13 mouse cellular contexts compared by ENCODE assay signal in genomic region chr16:18384659-18385058, GRCm38 (mm10). TPM values are rescaled to one million over a fixed set of nuclear protein-coding genes. Genes with fewer than 3 reads are reported as not detected.
DNase-seq lines count a peak whose midpoint lies in the region; ATAC-seq and TF ChIP-seq lines count a peak whose summit lies in the region.
"Had no signal": no experiment of that assay in that cellular context is flagged by ENCODE, and none has a peak within 500 bp of the region (broad histone marks: within the 10 kb centered on the region; RNA-seq: fewer than 3 reads in every experiment).

No protein-coding gene starts in this region.

- no peak overlapping the region for H3K4me3 ChIP-seq in forebrain, embryonic 10.5 days
- no peak overlapping the region for H3K4me3 ChIP-seq in forebrain, embryonic 11.5 days (ENCODE audit: low read depth, low read length)
- H3K4me3 ChIP-seq in kidney, embryonic 14.5 days (ENCODE audit: low read length), result no peak overlapping the region
- H3K4me3 ChIP-seq in midbrain, embryonic 14.5 days (replicated peaks; ENCODE audit: low read depth, low read length), result no peak overlapping the region
- H3K4me3 ChIP-seq in midbrain, postnatal 0 days (ENCODE audit: low read depth, low read length), result no peak overlapping the region
- H3K4me3 ChIP-seq: liver, embryonic 13.5 days had no signal

- no peak for DNase-seq in forebrain, embryonic 10.5 days (ENCODE audit: extremely low spot score, low spot score)
- DNase-seq in forebrain, embryonic 11.5 days (ENCODE audit: low spot score), result no peak
- DNase-seq in kidney, adult 9 months, result no peak
- no peak for DNase-seq in midbrain, embryonic 14.5 days
- no peak for DNase-seq in midbrain, postnatal 0 days (ENCODE audit: low spot score)
- DNase-seq in gastrocnemius, adult 18-20 months (ENCODE audit: low spot score), result no peak
- DNase-seq: adrenal gland, postnatal 25 days; gastrocnemius, postnatal 14 days; liver, embryonic 13.5 days; lung, embryonic 14.5 days; lung, postnatal 36 days; thymus, postnatal 25 days had no signal

- TF ChIP-seq CTCF in midbrain, postnatal 0 days (IDR thresholded peaks at IDR 0.05), result no peak

- peak overlapping the region; percentile 91 for H3K27ac ChIP-seq in forebrain, embryonic 10.5 days
- H3K27ac ChIP-seq in forebrain, embryonic 11.5 days (ENCODE audit: low read depth, low read length), result no peak overlapping the region
- no peak overlapping the region for H3K27ac ChIP-seq in kidney, embryonic 14.5 days (ENCODE audit: low read depth, low read length)
- H3K27ac ChIP-seq in midbrain, embryonic 14.5 days (replicated peaks; ENCODE audit: low read depth, low read length), result 0 out of 2 replicates have a peak overlapping the region, but pooled peaks have one; percentile 37
- no peak overlapping the region for H3K27ac ChIP-seq in midbrain, postnatal 0 days (ENCODE audit: low read depth, low read length)

- H3K36me3 ChIP-seq in forebrain, embryonic 10.5 days (replicated peaks), result no peaks in the 10 kb centered on the region; the same call in 1 of the 2 replicates
- no peaks in the 10 kb centered on the region; the same call in 1 of the 2 replicates for H3K36me3 ChIP-seq in forebrain, embryonic 11.5 days (ENCODE audit: control insufficient read depth, insufficient read depth, low read length)
- no peaks in the 10 kb centered on the region for H3K36me3 ChIP-seq in kidney, embryonic 14.5 days (ENCODE audit: control insufficient read depth, insufficient read depth, low read length)
- H3K36me3 ChIP-seq in midbrain, embryonic 14.5 days (ENCODE audit: control insufficient read depth, insufficient read depth, low read length), result no peaks in the 10 kb centered on the region
- no peaks in the 10 kb centered on the region; the same call in 1 of the 2 replicates for H3K36me3 ChIP-seq in midbrain, postnatal 0 days (ENCODE audit: insufficient read depth, low read length)
- H3K36me3 ChIP-seq: liver, embryonic 13.5 days had no signal

- ATAC-seq in forebrain, embryonic 11.5 days (replicated peaks; ENCODE audit: low FRiP score), result no peak
- ATAC-seq in kidney, embryonic 14.5 days (ENCODE audit: low FRiP score, low TSS enrichment), result peak; percentile 28; the same call in 1 of the 2 replicates
- no peak for ATAC-seq in midbrain, embryonic 14.5 days (ENCODE audit: low FRiP score, low TSS enrichment)
- ATAC-seq in midbrain, postnatal 0 days (ENCODE audit: low FRiP score), result no peak

- H3K9me3 ChIP-seq in forebrain, embryonic 10.5 days, result no peaks in the 10 kb centered on the region
- no peaks in the 10 kb centered on the region for H3K9me3 ChIP-seq in forebrain, embryonic 11.5 days (ENCODE audit: control insufficient read depth, low read length)
- no peaks in the 10 kb centered on the region for H3K9me3 ChIP-seq in kidney, embryonic 14.5 days (ENCODE audit: control insufficient read depth, low read length)
- H3K9me3 ChIP-seq in midbrain, embryonic 14.5 days (ENCODE audit: control insufficient read depth, low read length), result no peaks in the 10 kb centered on the region
- no peaks in the 10 kb centered on the region for H3K9me3 ChIP-seq in midbrain, postnatal 0 days (ENCODE audit: low read length)
- H3K9me3 ChIP-seq: liver, embryonic 13.5 days had no signal

- no peaks in the 10 kb centered on the region for H3K27me3 ChIP-seq in forebrain, embryonic 10.5 days (ENCODE audit: poor library complexity, severe bottlenecking)
- H3K27me3 ChIP-seq in forebrain, embryonic 11.5 days (ENCODE audit: control insufficient read depth, insufficient read depth, low read length), result no peaks in the 10 kb centered on the region
- H3K27me3 ChIP-seq in kidney, embryonic 14.5 days (ENCODE audit: control insufficient read depth, insufficient read depth, low read length), result no peaks in the 10 kb centered on the region
- no peaks in the 10 kb centered on the region for H3K27me3 ChIP-seq in midbrain, embryonic 14.5 days (ENCODE audit: control insufficient read depth, insufficient read depth, low read length)
- no peaks in the 10 kb centered on the region for H3K27me3 ChIP-seq in midbrain, postnatal 0 days (ENCODE audit: insufficient read depth, low read length)
- H3K27me3 ChIP-seq: liver, embryonic 13.5 days had no signal

- 69% methylated on average over 8 of the region's 8 CpGs for WGBS in forebrain, embryonic 10.5 days
- WGBS in forebrain, embryonic 11.5 days, result 64% methylated on average over 8 of the region's 8 CpGs
- 45% methylated on average over 8 of the region's 8 CpGs for WGBS in kidney, embryonic 14.5 days
- 44% methylated on average over 8 of the region's 8 CpGs for WGBS in midbrain, embryonic 14.5 days
- WGBS in midbrain, postnatal 0 days, result 61% methylated on average over 8 of the region's 8 CpGs

- H3K9ac ChIP-seq in forebrain, embryonic 11.5 days (ENCODE audit: low read length), result no peak overlapping the region
- H3K9ac ChIP-seq in kidney, embryonic 14.5 days (ENCODE audit: low read depth, low read length), result no peak overlapping the region
- no peak overlapping the region for H3K9ac ChIP-seq in midbrain, embryonic 14.5 days (replicated peaks; ENCODE audit: low read length)
- no peak overlapping the region for H3K9ac ChIP-seq in midbrain, postnatal 0 days (replicated peaks; ENCODE audit: low read length, poor library complexity, severe bottlenecking)
- H3K9ac ChIP-seq: liver, embryonic 13.5 days; lung, embryonic 14.5 days had no signal

- H3K4me1 ChIP-seq in forebrain, embryonic 10.5 days, result peaks cover 96% of the 10 kb centered on the region
- peaks cover 48% of the 10 kb centered on the region for H3K4me1 ChIP-seq in forebrain, embryonic 11.5 days (replicated peaks; ENCODE audit: control insufficient read depth, insufficient read depth, low read length)
- peaks cover 43% of the 10 kb centered on the region for H3K4me1 ChIP-seq in kidney, embryonic 14.5 days (ENCODE audit: control insufficient read depth, insufficient read depth, low read length)
- peaks cover 60% of the 10 kb centered on the region for H3K4me1 ChIP-seq in midbrain, embryonic 14.5 days (ENCODE audit: control insufficient read depth, insufficient read depth, low read length)
- H3K4me1 ChIP-seq in midbrain, postnatal 0 days (ENCODE audit: insufficient read depth, low read length), result peaks cover 4% of the 10 kb centered on the region; the same call in 1 of the 2 replicates

- H3K4me2 ChIP-seq in forebrain, embryonic 11.5 days (ENCODE audit: low read depth, low read length, severe bottlenecking), result no peak overlapping the region
- no peak overlapping the region for H3K4me2 ChIP-seq in kidney, embryonic 14.5 days (replicated peaks; ENCODE audit: low read depth, low read length)
- no peak overlapping the region for H3K4me2 ChIP-seq in midbrain, embryonic 14.5 days (ENCODE audit: low read length)
- no peak overlapping the region for H3K4me2 ChIP-seq in midbrain, postnatal 0 days (ENCODE audit: low read depth, low read length, poor library complexity, severe bottlenecking)
- H3K4me2 ChIP-seq: liver, embryonic 13.5 days; lung, embryonic 14.5 days had no signal

RNA-seq across cellular contexts. Expression of gene Arvcf, which starts 36.7 kb away (rescaled TPM):
- polyA plus RNA-seq in forebrain, embryonic 10.5 days (2016; fragmentation: Nextera tagmentation; extraction: Ambion mirVana), result 116 TPM in 2 replicates
- 99.4 and 103 TPM in 2 replicates for polyA plus RNA-seq in forebrain, embryonic 11.5 days (2014; fragmentation: Nextera tagmentation; extraction: Ambion mirVana)
- polyA plus RNA-seq in kidney, embryonic 14.5 days (2014; fragmentation: Nextera tagmentation; extraction: Ambion mirVana), result 16.3 and 27.0 TPM in 2 replicates
- polyA plus RNA-seq in midbrain, embryonic 14.5 days (2014; fragmentation: Nextera tagmentation; extraction: Ambion mirVana), result 70.2 and 70.4 TPM in 2 replicates
- total RNA-seq in midbrain, postnatal 0 days (2014; rRNA removed), result 161 and 219 TPM in 2 replicates
- polyA plus RNA-seq in midbrain, postnatal 0 days (2015; fragmentation: Nextera tagmentation; extraction: Ambion mirVana), result 54.5 and 60.6 TPM in 2 replicates
- total RNA-seq in gastrocnemius, adult 18-20 months (2021), result 1 to 10 TPM; 7.7 to 8.4 TPM

RNA-seq across cellular contexts. Expression of gene Tango2, which starts 36.8 kb away (rescaled TPM):
- 35.7 and 37.1 TPM in 2 replicates for polyA plus RNA-seq in forebrain, embryonic 10.5 days (2016; fragmentation: Nextera tagmentation; extraction: Ambion mirVana)
- polyA plus RNA-seq in forebrain, embryonic 11.5 days (2014; fragmentation: Nextera tagmentation; extraction: Ambion mirVana), result 39.1 and 40.4 TPM in 2 replicates
- 19.8 and 20.0 TPM in 2 replicates for polyA plus RNA-seq in kidney, embryonic 14.5 days (2014; fragmentation: Nextera tagmentation; extraction: Ambion mirVana)
- polyA plus RNA-seq in midbrain, embryonic 14.5 days (2014; fragmentation: Nextera tagmentation; extraction: Ambion mirVana), result 70.0 TPM in 2 replicates
- total RNA-seq in midbrain, postnatal 0 days (2014; rRNA removed), result 40.3 and 44.1 TPM in 2 replicates
- 88.0 and 94.8 TPM in 2 replicates for polyA plus RNA-seq in midbrain, postnatal 0 days (2015; fragmentation: Nextera tagmentation; extraction: Ambion mirVana)
- total RNA-seq in gastrocnemius, adult 18-20 months (2021), result 10 to 100 TPM; 42.5 to 54.5 TPM

RNA-seq across cellular contexts. Expression of gene Txnrd2, which starts 41.5 kb away (rescaled TPM):
- 31.6 and 35.1 TPM in 2 replicates for polyA plus RNA-seq in forebrain, embryonic 10.5 days (2016; fragmentation: Nextera tagmentation; extraction: Ambion mirVana)
- polyA plus RNA-seq in forebrain, embryonic 11.5 days (2014; fragmentation: Nextera tagmentation; extraction: Ambion mirVana), result 24.8 and 26.7 TPM in 2 replicates
- 21.9 and 23.6 TPM in 2 replicates for polyA plus RNA-seq in kidney, embryonic 14.5 days (2014; fragmentation: Nextera tagmentation; extraction: Ambion mirVana)
- polyA plus RNA-seq in midbrain, embryonic 14.5 days (2014; fragmentation: Nextera tagmentation; extraction: Ambion mirVana), result 24.9 and 28.7 TPM in 2 replicates
- total RNA-seq in midbrain, postnatal 0 days (2014; rRNA removed), result 13.3 and 22.9 TPM in 2 replicates
- 38.3 and 42.6 TPM in 2 replicates for polyA plus RNA-seq in midbrain, postnatal 0 days (2015; fragmentation: Nextera tagmentation; extraction: Ambion mirVana)
- 10 to 100 TPM; 19.8 to 20.8 TPM for total RNA-seq in gastrocnemius, adult 18-20 months (2021)

RNA-seq across cellular contexts. Expression of gene Comt, which starts 42.0 kb away (rescaled TPM):
- polyA plus RNA-seq in forebrain, embryonic 10.5 days (2016; fragmentation: Nextera tagmentation; extraction: Ambion mirVana), result 58.1 and 60.1 TPM in 2 replicates
- polyA plus RNA-seq in forebrain, embryonic 11.5 days (2014; fragmentation: Nextera tagmentation; extraction: Ambion mirVana), result 53.6 and 55.2 TPM in 2 replicates
- polyA plus RNA-seq in kidney, embryonic 14.5 days (2014; fragmentation: Nextera tagmentation; extraction: Ambion mirVana), result 78.7 and 89.0 TPM in 2 replicates
- polyA plus RNA-seq in midbrain, embryonic 14.5 days (2014; fragmentation: Nextera tagmentation; extraction: Ambion mirVana), result 79.9 and 81.3 TPM in 2 replicates
- total RNA-seq in midbrain, postnatal 0 days (2014; rRNA removed), result 62.3 and 74.6 TPM in 2 replicates
- 95.0 and 103 TPM in 2 replicates for polyA plus RNA-seq in midbrain, postnatal 0 days (2015; fragmentation: Nextera tagmentation; extraction: Ambion mirVana)
- 10 to 100 TPM; 37.3 to 41.0 TPM for total RNA-seq in gastrocnemius, adult 18-20 months (2021)

Comparison
In these comparisons a context has a peak if more than half of its experiments do, and no peak if none do; other contexts are left out.
1. H3K27ac ChIP-seq: peak in forebrain, embryonic 10.5 days (single experiment) and midbrain, embryonic 14.5 days (single experiment); none in forebrain, embryonic 11.5 days (single experiment), kidney, embryonic 14.5 days (single experiment) and midbrain, postnatal 0 days (single experiment).